Mouse (Mus musculus) lung, adult 18-20 months (tissue): ENCODE data around the gene Icam1.
"Not testable (repeated sequence)": the region's sequence is repeated elsewhere in the genome, so short reads cannot be mapped to it uniquely, and the experiment has no call there.

Experiments used
- DNase-seq, 2 experiments: peaks; one replicate each; pipeline ENCODE4 v3.0.0; 2022; ENCODE audit warnings: mixed read lengths in 2 of 2

Icam1 gene

DNA sequence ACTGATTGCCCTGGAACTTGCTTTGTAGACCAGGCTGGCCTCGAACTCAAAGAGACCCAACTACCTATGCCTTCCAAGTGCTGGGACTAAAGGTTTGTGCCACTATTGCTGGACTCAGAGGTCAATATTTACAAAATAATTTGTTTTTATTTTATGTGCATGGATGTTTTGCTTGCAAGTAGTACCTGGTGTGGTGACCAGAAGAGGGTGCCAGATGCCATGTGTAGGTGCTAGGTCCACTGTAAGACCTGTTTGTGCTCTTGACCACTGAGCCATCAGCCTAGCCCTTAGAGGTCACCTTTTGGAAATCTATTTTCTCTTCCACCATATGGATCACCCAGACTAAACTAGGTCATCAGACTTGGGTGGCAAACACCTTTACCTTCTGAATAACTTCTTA, 6.9 kb downstream of the Icam1 start:
- DNase-seq: peak in 1 of 2 experiments; percentile 6

DNA sequence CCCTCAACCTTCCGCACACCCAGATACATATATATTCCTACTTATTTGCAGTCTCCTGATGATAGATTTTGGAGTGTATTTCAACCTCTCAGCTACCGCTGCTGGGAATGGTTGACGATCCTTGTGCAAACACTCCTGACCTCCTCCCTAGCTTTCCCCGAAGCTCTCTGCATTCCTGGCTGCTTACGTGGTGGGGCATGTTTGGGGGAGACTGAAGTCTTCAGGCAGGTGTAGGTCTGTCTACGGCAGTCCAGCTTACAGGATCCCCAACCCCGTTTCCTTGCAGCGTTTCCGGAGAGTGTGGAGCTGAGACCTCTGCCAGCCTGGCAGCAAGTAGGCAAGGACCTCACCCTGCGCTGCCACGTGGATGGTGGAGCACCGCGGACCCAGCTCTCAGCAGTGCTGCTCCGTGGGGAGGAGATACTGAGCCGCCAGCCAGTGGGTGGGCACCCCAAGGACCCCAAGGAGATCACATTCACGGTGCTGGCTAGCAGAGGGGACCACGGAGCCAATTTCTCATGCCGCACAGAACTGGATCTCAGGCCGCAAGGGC, 9.5 kb downstream of the Icam1 start:
- peak; percentile 87 to 89 for DNase-seq

DNA sequence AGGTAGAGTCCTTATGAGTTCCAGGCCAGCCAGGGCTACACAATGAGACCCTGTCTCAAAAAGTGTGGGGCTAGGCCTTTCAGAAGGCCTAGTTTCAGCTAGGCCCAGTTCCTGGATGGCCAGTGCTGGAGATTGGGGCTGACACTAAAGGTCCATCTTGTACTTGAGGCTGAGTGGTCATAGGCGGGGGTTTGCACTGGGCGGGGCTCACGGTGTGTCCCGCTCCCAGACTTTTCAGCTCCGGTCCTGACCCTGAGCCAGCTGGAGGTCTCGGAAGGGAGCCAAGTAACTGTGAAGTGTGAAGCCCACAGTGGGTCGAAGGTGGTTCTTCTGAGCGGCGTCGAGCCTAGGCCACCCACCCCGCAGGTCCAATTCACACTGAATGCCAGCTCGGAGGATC, 11.1 kb downstream of the Icam1 start:
- DNase-seq: peak in 1 of 2 experiments; percentile 37

DNA sequence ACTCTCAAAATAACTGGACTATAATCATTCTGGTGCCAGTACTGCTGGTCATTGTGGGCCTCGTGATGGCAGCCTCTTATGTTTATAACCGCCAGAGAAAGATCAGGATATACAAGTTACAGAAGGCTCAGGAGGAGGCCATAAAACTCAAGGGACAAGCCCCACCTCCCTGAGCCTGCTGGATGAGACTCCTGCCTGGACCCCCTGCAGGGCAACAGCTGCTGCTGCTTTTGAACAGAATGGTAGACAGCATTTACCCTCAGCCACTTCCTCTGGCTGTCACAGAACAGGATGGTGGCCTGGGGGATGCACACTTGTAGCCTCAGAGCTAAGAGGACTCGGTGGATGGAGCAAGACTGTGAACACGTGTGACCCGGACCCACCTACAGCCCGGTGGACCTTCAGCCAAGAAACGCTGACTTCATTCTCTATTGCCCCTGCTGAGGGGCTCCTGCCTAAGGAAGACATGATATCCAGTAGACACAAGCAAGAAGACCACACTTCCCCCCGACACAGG, 12.0 kb downstream of the Icam1 start:
- no peak for DNase-seq

DNA sequence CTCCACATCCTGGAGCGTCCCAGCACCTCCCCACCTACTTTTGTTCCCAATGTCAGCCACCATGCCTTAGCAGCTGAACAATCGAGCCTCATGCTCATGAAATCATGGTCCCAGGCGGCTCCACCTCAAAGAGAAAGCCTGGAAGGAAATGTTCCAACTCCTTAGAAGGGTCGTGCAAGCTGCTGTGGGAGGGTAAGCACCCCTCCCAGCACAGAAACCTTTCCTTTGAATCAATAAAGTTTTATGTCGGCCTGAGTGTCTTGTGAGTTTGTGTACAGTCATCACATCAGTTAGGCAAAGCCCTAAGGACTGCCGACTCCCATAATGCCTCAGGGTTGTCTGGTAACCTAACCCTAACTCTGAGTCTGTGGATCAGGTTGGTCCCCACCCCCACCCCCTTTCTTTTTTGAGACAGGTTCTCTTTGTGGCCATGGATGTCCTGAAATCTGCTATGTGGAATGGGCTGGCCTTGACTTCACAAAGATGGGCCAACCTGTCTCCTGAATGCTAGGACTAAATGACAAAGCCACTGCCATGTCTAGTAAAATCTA, 12.8 kb downstream of the Icam1 start:
- DNase-seq: peak in 1 of 2 experiments; percentile 7

DNA sequence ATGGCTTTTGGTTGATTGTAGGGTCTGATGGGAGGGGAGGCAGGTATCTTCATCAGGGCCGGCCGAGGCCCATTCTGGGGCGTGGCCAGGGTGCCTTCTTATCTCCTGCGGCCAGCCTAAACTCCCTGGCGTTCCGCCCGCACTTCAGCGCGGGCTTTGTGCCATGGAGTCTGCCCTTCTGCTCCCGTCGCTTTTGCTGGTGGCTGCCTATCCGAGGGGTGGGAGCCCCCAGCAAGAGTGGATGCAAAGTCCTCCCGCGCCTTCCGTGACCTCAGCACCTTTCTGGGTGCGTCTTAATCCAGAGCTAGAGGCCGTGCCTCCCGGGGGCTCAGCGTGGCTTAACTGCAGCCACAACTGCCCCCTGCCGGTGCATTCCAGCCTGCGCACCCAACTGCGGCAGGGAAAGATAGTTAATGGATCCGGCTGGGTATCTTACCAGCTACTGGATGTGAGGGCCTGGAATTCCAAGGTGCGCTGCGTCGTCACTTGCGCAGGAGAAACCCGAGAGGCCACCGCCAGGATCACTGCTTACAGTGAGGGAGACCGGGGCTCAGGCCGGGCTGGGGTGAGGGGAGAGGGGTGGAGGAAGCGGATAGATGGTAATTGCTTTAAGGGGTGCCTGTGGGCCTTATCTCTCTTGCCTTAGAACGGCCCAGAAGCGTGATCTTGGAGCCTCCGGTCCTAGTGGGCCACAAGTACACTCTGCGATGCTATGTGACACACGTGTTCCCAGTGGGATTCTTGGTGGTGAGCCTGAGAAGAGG, 13.7 kb downstream of the Icam1 start, which contains the start of gene Icam4:
TSS of gene Icam4 (plus strand) at position 83 of the 764 bp plus-strand sequence.
- peak; percentile 88 to 89 for DNase-seq

DNA sequence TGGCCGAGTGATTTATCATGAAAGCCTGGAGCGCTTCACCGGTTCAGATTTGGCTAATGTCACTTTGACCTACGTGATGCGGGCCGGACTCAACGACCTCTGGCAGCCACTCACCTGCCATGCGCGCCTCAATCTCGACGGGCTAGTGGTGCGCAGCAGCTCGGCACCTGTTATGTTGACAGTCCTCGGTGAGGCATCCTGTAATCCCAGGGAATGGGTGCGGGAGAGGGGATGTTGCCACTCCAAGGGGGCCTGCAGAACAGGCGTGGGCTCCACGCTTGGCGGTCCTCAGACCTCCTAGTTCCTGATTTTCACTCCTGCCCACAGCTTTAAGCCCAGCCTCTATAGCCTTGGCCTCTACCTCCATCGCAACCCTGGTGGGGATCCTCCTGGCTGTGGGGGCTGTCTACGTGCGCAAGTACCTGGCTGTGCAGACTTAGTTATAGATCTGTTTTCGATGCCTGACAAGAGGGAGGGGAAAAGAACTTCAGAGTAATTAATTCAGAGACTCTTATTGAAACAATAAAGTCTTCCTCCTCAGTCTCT, 14.3 kb downstream of the Icam1 start:
- DNase-seq: no peak

DNA sequence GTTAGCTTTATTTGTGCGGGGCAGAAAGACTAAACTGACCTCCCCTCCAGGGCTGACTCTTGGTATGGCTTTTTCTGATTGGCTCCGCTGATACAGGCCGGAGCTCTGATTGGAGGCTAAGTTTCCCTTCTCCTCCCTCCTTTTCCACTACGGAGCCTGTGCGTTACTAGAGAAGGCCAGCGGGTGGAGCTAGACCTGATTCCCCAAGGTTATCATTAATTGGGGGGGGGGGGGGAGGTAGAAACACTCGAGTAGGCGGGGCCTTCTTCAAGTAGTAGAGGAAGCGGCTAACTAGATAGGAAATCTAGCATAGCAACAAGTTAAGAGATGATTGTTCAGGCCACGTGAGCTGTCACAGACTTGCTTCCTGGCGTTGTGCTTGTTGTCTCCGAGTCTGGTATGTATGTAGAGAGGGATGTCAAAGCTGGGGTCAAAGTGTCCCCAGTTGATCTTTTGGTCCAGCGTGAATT, 15.0 kb downstream of the Icam1 start:
- peak; percentile 94 to 95 for DNase-seq

DNA sequence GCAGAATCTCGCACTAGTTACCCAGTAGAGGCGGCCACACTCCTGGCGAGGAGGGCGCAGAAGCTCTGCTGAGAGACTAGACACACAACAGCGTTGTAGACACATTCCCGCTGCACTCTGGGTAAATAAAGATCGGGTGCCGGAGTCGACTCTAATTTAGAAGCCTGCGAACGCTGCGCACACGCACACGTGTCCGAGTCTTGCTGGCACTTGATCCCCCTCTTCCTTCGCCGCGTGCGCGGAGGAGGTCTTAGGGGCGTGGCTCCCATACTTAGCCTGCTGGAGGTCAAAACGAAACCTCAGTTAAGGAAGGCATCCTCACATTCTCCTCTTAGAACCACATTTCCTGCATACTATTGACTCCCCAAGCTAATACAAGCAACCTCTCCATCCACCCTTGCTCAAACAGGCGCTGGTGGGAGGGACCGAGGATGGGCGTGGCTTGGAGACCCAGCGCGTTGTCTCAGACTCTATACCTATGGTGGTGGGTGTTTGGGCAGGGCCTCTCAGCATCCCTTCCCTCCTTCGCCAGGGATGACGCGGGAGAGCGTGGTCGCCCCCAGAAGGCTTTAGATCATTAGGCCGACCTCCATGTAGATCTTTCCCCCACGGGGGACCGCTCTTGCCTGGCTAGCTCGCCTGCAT, 15.6 kb downstream of the Icam1 start:
- DNase-seq: peak; percentile 75 to 77

DNA sequence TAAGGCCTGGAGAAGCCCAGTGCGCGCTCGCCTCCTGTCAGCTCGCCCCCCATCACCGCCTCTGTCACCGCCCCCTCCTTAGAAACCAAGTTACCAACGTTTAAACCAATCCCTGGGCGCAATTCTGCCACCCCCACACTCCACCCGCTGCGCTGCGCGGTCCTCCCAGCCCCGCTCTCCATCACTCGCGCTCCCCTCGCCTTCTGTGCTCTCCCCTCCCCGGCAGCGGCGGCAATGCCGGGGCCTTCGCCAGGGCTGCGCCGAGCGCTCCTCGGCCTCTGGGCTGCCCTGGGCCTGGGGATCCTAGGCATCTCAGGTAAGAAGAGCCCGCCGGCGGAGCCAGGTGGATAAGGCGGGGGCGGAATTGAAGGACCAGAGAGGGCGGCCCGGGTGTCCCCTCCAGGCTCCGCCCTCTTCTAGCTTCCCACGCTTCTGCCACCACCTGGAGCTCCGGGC, 16.1 kb downstream of the Icam1 start, which contains the start of gene Icam5:
TSS of gene Icam5 (plus strand) at position 178 of the 456 bp plus-strand sequence.
- DNase-seq: peak in 1 of 2 experiments; percentile 50

DNA sequence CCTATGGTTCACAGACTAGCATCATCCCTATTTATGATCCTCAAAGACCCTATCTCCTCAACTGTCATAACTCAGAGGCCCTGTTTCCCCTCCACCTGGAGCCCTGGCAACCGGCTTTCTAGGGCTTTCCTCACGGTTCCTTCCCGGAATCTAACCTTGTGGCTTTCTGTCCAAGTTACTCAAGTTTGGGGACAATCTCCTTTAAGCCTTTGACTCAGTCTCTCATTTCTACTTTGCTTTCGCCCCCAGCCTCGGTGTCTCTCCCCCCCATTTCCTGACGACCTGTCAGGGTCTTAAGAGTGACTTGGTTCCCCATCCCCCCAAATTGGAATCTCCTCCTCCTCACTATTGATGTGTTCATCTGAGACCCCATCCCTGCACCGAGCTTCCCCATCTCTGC, 16.7 kb downstream of the Icam1 start:
- DNase-seq: no peak

DNA sequence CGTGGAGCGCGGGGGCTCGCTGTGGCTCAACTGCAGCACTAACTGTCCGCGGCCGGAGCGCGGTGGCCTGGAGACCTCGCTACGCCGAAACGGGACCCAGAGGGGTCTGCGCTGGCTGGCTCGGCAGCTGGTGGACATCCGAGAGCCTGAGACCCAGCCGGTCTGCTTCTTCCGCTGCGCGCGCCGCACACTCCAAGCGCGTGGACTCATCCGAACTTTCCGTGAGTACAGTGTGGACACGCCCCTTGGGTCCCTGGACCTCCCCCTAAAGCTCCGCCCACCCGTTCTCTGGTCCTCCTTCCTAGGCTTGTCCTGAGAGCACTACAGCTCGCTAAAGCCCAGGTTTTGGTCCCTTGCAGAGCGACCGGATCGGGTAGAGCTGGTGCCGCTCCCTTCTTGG, 17.4 kb downstream of the Icam1 start:
- DNase-seq: peak; percentile 93 to 95

DNA sequence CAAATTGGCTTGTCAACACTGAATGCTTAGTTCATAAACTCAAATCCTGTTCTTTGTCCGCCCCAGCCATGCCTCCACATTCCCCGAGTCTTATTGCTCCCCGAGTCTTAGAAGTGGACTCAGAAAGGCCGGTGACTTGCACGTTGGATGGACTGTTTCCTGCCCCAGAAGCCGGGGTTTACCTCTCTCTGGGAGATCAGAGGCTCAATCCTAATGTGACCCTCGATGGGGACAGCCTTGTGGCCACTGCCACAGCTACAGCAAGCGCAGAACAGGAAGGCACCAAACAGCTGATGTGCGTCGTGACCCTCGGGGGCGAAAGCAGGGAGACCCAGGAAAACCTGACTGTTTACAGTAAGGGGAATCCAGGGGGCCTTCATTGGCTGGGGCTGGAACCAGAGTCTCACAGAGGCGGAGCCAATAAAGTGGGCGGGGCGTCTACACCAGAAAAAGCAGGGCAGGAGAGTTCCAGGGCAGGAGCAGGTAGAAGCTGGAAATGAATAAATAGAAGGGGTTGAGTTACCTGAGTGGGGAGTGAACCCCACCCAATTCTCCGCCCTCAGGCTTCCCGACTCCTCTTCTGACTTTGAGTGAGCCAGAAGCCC, 18.8 kb downstream of the Icam1 start:
- no peak for DNase-seq

DNA sequence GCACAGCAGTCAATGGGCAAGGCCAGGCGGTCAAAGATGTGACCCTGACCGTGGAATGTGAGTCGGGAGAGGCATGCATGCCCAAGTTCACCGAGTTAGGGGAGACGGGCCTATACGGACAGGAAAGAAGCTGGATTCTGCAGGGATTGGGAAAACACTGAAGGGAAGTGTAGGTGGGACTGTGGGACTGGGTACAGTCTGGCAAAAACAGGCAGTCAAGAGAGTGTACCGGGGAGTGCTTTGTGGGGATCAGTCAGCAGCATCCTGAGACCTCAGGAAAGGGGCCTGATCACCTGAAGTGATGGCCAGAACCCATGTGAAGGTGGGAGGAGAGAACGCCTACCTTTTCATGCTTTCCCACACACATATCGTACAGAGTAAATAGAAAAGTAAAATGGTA, 19.8 kb downstream of the Icam1 start:
- no peak for DNase-seq

DNA sequence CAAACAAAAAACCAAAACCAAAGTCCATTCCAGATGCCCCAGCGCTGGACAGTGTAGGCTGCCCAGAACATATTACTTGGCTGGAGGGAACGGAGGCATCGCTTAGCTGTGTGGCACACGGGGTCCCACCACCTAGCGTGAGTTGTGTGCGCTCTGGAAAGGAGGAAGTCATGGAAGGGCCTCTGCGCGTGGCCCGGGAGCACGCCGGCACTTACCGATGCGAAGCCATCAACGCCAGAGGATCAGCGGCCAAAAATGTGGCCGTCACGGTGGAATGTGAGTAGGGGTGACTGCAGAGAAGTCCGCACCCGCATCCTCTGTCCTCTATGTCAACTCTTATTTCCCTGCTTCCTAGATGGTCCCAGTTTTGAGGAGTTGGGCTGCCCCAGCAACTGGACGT, 20.4 kb downstream of the Icam1 start:
- no peak for DNase-seq

DNA sequence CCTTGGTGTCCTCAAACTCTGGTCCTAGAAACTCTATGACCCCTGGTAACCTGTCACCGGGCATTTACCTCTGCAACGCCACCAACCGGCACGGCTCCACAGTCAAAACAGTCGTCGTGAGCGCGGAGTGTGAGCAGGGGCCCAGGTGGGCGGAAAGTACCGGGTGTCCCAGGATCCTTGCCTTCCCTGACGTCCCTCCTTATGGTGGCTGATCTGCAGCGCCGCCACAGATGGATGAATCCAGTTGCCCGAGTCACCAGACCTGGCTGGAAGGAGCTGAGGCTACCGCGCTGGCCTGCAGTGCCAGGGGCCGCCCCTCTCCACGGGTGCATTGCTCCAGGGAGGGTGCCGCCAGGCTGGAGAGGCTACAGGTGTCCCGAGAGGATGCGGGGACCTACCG, 20.9 kb downstream of the Icam1 start:
- DNase-seq: no peak

DNA sequence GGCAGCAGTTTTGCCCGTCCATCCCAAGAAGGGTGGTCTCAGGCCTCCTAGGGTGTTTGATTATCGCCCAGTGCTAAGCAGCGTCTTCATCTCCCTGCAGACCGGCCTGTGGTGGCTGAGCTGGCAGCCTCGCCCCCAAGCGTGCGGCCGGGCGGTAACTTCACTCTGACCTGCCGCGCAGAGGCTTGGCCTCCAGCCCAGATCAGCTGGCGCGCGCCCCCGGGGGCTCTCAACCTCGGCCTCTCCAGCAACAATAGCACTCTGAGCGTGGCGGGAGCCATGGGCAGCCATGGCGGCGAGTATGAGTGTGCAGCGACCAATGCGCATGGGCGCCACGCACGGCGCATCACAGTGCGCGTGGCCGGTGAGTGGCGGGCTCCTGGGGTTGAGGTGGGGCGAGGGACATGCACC, 21.7 kb downstream of the Icam1 start:
- no peak for DNase-seq

DNA sequence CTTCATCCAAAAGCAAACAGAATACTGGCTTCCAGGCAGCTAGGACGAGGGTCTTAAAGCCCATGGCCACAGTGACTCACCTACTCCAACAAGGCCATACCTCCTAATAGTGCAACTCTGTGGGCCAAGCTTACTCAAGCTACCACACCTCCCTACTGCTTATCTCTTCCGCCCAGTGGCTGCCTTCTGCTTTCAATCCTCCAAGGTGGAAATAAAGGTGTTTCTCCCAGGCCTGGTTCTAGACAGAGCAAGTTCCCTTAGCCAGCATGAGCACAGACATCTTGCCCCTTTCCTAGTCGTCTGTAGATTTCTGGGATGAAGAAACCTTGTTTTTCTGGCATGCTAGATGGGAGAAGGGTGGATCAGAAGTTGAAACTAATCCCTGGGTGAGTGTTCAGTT, 24.0 kb downstream of the Icam1 start:
- no peak for DNase-seq

DNA sequence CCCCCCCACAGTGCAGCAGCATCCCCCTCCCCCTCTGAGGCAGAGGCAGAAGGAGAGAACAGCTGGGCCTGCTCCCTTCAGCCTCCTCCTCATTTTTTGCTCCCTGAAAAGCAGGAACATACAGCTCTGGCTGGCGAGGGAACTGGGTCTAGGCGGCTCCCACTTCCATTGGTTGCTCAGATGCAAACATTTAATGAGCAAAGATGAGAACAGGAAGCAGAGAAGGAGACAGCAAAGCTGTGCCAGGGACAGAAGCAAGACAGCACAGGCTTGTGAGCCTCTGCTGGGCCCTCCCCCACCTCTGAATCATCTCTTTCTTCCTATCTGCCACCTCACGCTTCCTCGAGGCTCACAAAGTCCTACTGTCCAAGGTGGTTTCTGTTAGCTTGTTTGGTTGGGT, 25.5 kb downstream of the Icam1 start:
- no peak for DNase-seq

DNA sequence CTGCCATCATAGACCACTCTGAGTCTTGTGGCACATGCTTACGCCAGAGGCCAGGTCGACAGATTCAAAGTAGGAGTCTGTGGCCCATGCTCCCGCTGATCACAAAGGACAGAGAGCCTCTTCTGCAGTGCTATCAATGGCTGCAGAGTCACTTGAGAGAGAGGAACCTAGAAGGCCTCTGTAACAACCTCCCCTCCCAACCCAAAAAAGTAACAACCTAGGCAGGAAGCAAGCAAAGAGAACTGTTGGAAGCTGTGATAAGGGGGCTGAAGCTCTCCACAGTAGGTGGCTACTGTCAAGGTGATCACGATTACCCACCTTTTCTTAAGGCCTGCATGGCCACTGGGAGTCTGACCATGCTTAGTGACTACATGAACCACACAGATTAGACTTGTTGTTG, 27.8 kb downstream of the Icam1 start:
- DNase-seq: no peak

DNA sequence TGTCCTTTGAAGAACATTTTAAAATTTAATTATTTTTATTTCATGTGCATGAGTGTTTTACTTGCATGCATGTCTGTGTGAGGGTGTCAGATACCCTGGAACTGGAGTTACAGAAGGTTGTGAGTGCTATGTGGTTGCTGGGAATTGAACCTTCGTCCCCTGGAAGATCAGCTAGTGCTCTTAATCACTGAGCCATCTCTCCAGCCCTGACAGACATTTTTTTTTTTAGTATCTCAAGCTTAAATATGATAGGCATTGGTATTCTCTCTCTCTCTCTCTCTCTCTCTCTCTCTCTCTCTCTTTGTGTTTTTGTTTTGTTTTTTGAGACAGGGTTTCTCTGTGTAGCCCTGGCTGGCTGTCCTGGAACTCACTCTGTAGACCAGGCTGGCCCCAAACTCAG, 29.0 kb downstream of the Icam1 start:
- not testable (repeated sequence) for DNase-seq

DNA sequence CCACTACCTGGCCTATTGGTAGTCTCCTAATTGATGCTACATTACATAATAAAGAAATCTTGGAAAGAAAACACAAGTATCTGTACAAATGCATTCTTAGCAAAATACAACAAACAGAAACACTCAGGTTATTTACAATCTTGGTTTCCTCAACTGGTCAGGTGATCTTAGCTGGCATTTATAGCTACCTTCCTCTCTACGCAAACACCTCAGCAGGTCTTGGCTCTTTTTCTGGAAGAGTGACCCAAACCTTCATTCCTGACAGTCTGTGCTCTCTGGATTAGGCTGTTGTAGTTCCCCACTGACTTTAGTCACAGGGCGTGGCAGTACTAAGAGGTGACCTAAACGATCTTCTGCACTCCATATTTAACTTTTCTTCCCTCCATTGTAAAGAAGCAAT, 29.4 kb downstream of the Icam1 start:
- DNase-seq: no peak

DNA sequence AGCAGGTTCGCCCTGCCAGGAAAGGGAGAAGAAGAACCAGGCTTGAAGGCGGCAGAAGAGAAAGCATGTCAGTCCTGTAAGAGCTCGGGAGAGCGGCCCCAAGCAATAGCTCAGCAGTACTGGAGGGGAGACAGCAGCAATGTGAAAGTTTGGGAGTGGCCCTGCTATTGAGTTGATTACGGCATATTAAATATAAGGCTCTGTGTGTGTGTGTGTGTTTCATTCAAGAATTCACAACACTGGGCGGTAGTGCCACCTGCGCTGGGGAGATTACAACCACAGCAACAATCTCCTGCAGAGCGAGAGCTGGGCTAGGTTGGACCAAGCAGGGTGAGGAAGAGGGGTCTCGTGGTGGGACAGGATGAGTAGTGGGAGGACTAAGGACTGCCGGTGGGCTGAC, 35.8 kb downstream of the Icam1 start:
- no peak for DNase-seq
